Mouse (Mus musculus) hindbrain, postnatal 0 days (tissue): ENCODE measurements around the gene Lyg1. TPM values are rescaled to one million over a fixed set of nuclear protein-coding genes. Genes with fewer than 3 reads are reported as not detected.

Experiments
- ATAC-seq: fragments of 200-750 bp; cut with Nextera tagmentation; 2 replicates; pipeline ENCODE4 v1.8.0; 2017; ENCODE audit warnings: mild to moderate bottlenecking, moderate TSS enrichment, moderate library complexity
- DNase-seq: peaks from one replicate; pipeline ENCODE4 v3.0.0-alpha.2; 2015; ENCODE audit warnings: low spot score
- H3K27ac ChIP-seq: fragments of 300-500 bp; sonication (generic); 2 replicates; pipeline ENCODE4 v1.5.1; 2014; ENCODE audit warnings: mild to moderate bottlenecking
- H3K27me3 ChIP-seq: fragments of 300-500 bp; sonication (generic); 2 replicates; pipeline ENCODE4 v1.6.1; 2014; ENCODE audit warnings: low read length, mixed read lengths; ENCODE audit not compliant: insufficient read depth
- H3K36me3 ChIP-seq: fragments of 300-500 bp; sonication (generic); 2 replicates; pipeline ENCODE4 v1.6.1; 2014; ENCODE audit warnings: low read length, mixed read lengths; ENCODE audit not compliant: insufficient read depth
- H3K4me1 ChIP-seq: fragments of 300-500 bp; sonication (generic); 2 replicates; pipeline ENCODE4 v1.6.1; 2014; ENCODE audit warnings: antibody characterized with exemption, low read length, mixed read lengths; ENCODE audit not compliant: insufficient read depth
- H3K4me2 ChIP-seq: fragments of 300-500 bp; sonication (generic); 2 replicates; pipeline ENCODE4 v1.6.1; 2014; ENCODE audit warnings: low read depth, mild to moderate bottlenecking, low read length, moderate library complexity, mixed read lengths
- H3K4me3 ChIP-seq: fragments of 300-500 bp; sonication (generic); 2 replicates; pipeline ENCODE4 v1.5.1; 2014; ENCODE audit warnings: low read length
- H3K9ac ChIP-seq: fragments of 300-500 bp; sonication (generic); replicated peaks from 2 replicates; pipeline ENCODE4 v1.6.1; 2014; ENCODE audit warnings: mild to moderate bottlenecking, low read length, moderate library complexity, mixed read lengths
- H3K9me3 ChIP-seq: fragments of 300-500 bp; sonication (generic); 2 replicates; pipeline ENCODE4 v1.6.1; 2016; ENCODE audit warnings: low read length, mixed read lengths
- CTCF ChIP-seq: IDR thresholded peaks from 2 replicates; pipeline ENCODE4 v1.5.1; 2016; ENCODE audit warnings: antibody characterized with exemption, control low read depth, low read depth
- WGBS: fragments of 180-500 bp; shearing (Covaris S2); extraction: QIAGEN DNeasy Blood & Tissue Kit; methylation state at CpG from one replicate; pipeline ENCODE4 v1.1.7; 2014; 5-methylcytosine and 5-hydroxymethylcytosine counted together
- polyA plus RNA-seq: library from polyadenylated mRNA; unstranded; fragments of >200 nt; fragmentation: Nextera tagmentation; extraction: Ambion mirVana; gene quantifications from 2 replicates; pipeline ENCODE4 v1.2.1, GENCODE M21; 2015
- total RNA-seq: library from RNA; depleted of rRNA; stranded (reverse); fragments of >200 nt; gene quantifications from 2 replicates; pipeline ENCODE4 v1.2.3, GENCODE M21; 2014

Lyg1 gene
- total and polyA plus RNA-seq, 2 experiments from 2014 or later, result not detected

- Histone ChIP-seq H3K27ac (no peak overlapping the region), H3K9ac (no peak overlapping the region), H3K4me1 (no peaks in the 10 kb centered on the region), H3K4me3 (no peak overlapping the region), H3K4me2 (no peak overlapping the region), H3K9me3 (no peaks in the 10 kb centered on the region), H3K36me3 (no peaks in the 10 kb centered on the region), H3K27me3 (no peaks in the 10 kb centered on the region)
- DNase-seq, result no peak
- WGBS, result 64% methylated on average over 4 of the region's 4 CpGs
- no peak for ATAC-seq
- no peak for TF ChIP-seq CTCF
Observed at GRCm38 (mm10) chr1:37971520-37971919, 14.0 kb upstream of the Lyg1 start.

- no peak for TF ChIP-seq CTCF
Observed at GRCm38 (mm10) chr1:37968746-37969145, 11.2 kb upstream of the Lyg1 start.

DNA sequence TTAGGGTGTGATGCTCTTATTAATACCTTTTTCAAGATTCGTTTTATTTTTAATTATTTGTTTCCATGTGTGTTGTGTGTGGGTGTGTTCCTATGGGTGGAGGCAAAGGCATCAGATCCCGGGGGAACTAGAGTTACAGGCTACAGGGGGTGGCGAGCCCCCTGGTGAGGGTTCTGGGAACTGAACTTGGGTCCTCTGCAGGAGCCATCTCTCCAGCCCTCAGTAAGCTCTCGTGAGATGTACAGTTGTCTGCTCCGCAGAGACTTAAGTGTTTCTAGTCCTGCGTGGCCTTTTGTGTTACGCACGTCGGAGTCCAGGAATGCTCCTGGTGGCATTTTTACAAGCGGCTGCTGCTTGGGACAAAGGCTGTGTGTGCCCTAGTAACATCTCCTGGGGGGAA lies 8.0 kb upstream of the Lyg1 start:
- no peak for ATAC-seq
- 54% methylated on average over 10 of the region's 10 CpGs for WGBS
- TF ChIP-seq CTCF, result no peak

More at GRCm38 (mm10) chr1:37968746-37969145, 11.2 kb upstream of the Lyg1 start:
- 89% methylated on average over 6 of the region's 6 CpGs for WGBS
- Histone ChIP-seq H3K4me2 (no peak overlapping the region), H3K36me3 (no peaks in the 10 kb centered on the region), H3K4me3 (no peak overlapping the region), H3K9me3 (no peaks in the 10 kb centered on the region), H3K4me1 (no peaks in the 10 kb centered on the region), H3K27me3 (no peaks in the 10 kb centered on the region), H3K9ac (no peak overlapping the region), H3K27ac (no peak overlapping the region)
- ATAC-seq, result no peak
- DNase-seq, result no peak

GRCm38 (mm10) chr1:37959486-37959885 lies 1.9 kb upstream of the Lyg1 start:
- Histone ChIP-seq H3K4me1 (no peaks in the 10 kb centered on the region), H3K27ac (no peak overlapping the region), H3K9ac (no peak overlapping the region), H3K36me3 (no peaks in the 10 kb centered on the region), H3K27me3 (no peaks in the 10 kb centered on the region), H3K9me3 (no peaks in the 10 kb centered on the region), H3K4me3 (no peak overlapping the region), H3K4me2 (no peak overlapping the region)
- ATAC-seq (peak; percentile 80), DNase-seq (peak; percentile 62)
- WGBS, result 43% methylated on average over 5 of the region's 5 CpGs
- no peak for TF ChIP-seq CTCF

More for the DNA sequence above, 8.0 kb upstream of the Lyg1 start:
- Histone ChIP-seq H3K4me3 (no peak overlapping the region), H3K36me3 (no peaks in the 10 kb centered on the region), H3K27ac (no peak overlapping the region), H3K9ac (no peak overlapping the region), H3K4me1 (no peaks in the 10 kb centered on the region), H3K4me2 (no peak overlapping the region), H3K9me3 (no peaks in the 10 kb centered on the region), H3K27me3 (no peaks in the 10 kb centered on the region)
- no peak for DNase-seq

GRCm38 (mm10) chr1:37958516-37958915 lies 957 bp upstream of the Lyg1 start:
- Histone ChIP-seq H3K9me3 (no peaks in the 10 kb centered on the region), H3K9ac (no peak overlapping the region), H3K4me3 (no peak overlapping the region), H3K36me3 (no peaks in the 10 kb centered on the region), H3K27ac (no peak overlapping the region), H3K27me3 (no peaks in the 10 kb centered on the region), H3K4me2 (no peak overlapping the region), H3K4me1 (no peaks in the 10 kb centered on the region)
- DNase-seq, result no peak
- 89% methylated on average over 2 of the region's 2 CpGs for WGBS
- ATAC-seq, result no peak
- TF ChIP-seq CTCF, result no peak

- Histone ChIP-seq H3K4me3 (no peak overlapping the region), H3K4me1 (no peaks in the 10 kb centered on the region), H3K4me2 (no peak overlapping the region), H3K9me3 (no peaks in the 10 kb centered on the region), H3K36me3 (no peaks in the 10 kb centered on the region), H3K27me3 (no peaks in the 10 kb centered on the region), H3K9ac (no peak overlapping the region), H3K27ac (no peak overlapping the region)
- ATAC-seq (peak; percentile 82), DNase-seq (peak; percentile 76)
- no peak for TF ChIP-seq CTCF
- 21% methylated on average over 3 of the region's 3 CpGs for WGBS
Observed at GRCm38 (mm10) chr1:37956690-37957431, 698 bp downstream of the Lyg1 start.

- TF ChIP-seq CTCF, result no peak
- Histone ChIP-seq H3K27me3 (no peaks in the 10 kb centered on the region), H3K36me3 (no peaks in the 10 kb centered on the region), H3K4me2 (no peak overlapping the region), H3K27ac (no peak overlapping the region), H3K4me3 (no peak overlapping the region), H3K9me3 (no peaks in the 10 kb centered on the region), H3K9ac (no peak overlapping the region), H3K4me1 (no peaks in the 10 kb centered on the region)
- 90% methylated on average over 2 of the region's 2 CpGs for WGBS
- DNase-seq (no peak), ATAC-seq (no peak)
Observed at GRCm38 (mm10) chr1:37955251-37955650, 2.3 kb downstream of the Lyg1 start.
